Mouse (Mus musculus): ENCODE measurements around the gene Cpt1b.
A peak's percentile ranks its signal among the peaks of the same experiment; 100 is the strongest.

The Cpt1b gene

DNA sequence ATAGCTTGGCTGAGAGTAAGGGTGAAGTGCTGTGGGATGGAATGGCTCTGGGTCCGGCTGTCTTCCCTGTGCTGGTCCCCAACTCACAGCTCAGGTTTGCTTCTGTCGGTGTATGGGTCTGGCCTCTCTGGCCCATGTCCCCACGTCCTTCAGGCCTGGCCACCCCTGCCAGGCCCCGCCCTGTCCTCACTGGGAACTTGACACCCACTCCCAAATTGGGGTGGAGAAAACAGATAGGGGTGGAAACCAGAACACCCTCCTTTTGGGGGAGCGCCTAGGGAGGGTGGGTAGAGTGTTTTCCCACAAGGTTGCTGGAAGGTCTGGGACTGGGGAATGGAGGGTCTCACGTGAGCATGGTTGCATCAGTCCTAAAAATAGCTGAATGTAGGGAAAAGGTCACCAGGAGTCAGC lies at the start of gene Cpt1b:
Gene Cpt1b, minus strand, starts transcription at position 153 of the 411 bp plus-strand sequence.
- no peak for DNase-seq

DNA sequence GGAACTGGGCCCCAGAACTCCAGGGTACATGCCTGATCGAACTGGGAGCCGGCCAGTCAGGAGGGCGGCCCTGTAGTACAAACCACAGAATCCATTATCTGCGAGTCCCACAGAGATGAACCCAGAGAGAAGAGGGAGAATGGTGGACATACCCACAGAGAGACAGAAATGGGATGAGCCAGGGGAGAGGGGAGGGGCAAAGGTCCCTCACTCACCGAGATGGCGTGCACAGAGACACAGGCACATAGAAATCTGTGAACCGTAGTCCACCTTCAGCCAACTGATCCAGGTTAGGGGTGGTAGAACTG lies 49.6 kb upstream of the Cpt1b start:
- no peak for DNase-seq

DNA sequence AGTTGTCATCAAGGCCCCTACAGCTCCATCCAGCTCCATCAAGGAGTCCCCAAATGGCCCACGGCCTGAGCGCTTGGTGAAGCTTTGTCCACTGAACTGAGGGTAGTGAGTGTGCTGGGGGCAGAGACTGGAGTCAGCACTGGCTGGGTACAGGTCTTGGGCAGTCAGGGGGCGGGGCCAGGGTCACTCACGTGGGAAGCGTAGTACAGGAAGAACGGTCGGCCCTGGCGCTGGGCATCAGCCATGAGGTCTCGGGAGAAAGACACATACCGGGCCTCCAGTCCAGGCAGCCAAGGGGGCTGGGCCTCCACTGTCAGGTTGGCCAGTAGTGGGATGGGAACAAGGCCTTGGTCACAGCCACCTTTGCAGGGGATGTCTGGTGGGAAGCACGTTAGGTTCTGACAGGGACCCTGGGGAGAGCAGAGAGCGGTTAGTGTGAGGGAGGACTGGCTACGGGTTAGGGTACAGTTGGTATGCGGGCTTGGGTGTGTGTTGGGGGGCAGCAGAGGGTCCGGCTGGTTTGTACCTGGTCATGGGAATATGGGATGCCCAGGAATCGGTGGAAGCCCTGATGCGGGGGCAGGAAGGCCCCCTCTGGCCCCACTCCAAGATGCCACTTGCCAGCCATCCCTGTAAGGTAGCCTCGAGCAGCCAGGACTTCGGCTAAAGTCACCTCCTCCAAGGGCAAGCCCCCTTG lies 49.1 kb upstream of the Cpt1b start:
- no peak for DNase-seq

DNA sequence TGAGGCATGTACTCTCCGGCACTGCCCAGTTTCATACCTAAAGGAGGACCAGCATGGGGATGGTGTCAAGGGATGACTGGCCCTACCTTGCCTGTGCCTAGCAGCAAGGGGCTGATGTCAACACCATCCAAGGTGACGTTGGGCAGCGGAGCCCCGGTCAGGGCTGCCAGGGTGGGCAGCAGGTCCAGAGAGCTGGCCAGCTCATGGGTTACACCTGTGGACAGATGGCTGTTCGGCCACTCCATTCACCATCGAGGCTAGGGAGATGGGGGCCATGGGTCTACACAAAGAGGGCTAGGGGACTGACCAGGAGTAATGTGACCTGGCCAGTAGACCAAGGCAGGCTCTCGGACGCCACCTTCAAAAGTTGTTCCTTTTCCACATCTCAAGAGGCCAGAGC lies 48.3 kb upstream of the Cpt1b start:
- DNase-seq = no peak

DNA sequence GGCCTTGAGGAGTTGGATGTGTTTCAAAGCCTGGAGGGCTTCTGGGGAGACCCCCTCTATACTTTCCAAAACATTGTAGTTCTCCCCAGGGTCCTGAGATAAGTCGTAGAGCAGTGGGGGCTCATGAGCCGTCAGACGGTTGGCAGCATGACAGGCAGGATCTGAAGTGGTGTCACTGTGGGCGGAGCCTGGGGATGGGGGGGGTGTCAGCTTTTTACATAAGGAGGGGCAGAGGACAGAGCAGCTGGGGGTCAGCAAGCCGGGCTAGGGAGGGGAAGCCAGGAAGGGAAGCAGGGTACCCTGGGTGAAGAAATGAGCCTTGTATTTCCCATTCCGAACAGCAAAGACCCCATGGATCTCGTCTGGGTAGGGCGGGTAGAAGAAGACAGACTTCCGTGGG lies 47.7 kb upstream of the Cpt1b start:
- DNase-seq = no peak

DNA sequence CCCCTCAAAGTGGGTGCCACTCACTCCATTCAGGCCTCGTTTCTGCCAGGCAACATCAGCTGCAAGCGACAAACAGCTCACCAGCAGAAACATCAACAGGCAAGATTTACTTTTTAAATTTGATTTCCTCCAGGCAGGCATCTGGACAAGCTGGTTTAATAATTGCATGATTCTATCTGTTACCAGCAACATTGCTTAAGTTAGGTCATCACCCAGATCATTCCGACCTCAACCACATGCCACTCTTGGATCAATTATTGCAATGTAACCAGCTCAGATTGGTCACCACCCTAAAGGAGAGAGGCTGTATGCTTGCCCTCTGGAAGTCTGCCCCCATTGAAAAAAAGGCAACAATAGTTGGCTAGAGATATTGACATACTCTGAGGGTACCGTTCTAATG lies 45.8 kb upstream of the Cpt1b start:
- DNase-seq = no peak

DNA sequence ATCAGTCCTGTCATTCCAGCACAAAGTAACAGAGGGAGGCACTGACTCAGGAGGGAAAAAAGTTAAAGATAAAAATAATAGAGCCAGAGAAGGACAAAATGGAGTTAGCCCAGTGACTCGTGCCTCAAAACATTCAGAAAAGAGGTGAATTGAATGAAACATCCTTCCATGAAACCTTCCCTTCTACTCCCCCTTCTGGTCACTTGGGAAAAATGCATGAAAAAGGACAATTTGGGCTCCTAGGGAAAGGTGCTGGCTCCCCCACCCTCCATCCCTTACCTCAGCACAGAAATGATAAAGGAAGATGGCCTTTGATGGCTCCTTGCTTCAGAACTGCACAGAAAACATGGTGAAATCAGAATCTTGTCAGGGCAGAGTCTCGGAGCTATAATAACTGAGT lies 42.9 kb upstream of the Cpt1b start:
- DNase-seq = no peak

DNA sequence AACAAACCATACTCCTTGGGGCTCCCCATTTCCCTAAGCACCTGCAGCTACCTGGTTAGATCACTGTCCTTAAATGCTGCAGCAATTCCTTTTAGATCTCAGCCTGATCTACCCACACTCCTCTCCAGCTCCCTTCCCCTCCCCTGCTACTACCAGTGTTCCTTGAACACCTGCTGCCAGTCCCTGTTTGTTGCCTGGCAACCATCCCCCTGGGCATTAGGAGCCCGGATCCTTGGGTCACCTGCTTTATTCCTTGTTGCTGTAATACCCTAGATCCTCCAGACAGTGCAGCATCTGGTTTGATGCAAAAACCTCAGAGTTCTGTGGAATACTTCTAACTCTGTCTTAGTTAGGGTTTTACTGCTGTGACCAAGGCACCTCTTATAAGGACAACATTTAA lies 39.4 kb upstream of the Cpt1b start:
- DNase-seq = no peak

DNA sequence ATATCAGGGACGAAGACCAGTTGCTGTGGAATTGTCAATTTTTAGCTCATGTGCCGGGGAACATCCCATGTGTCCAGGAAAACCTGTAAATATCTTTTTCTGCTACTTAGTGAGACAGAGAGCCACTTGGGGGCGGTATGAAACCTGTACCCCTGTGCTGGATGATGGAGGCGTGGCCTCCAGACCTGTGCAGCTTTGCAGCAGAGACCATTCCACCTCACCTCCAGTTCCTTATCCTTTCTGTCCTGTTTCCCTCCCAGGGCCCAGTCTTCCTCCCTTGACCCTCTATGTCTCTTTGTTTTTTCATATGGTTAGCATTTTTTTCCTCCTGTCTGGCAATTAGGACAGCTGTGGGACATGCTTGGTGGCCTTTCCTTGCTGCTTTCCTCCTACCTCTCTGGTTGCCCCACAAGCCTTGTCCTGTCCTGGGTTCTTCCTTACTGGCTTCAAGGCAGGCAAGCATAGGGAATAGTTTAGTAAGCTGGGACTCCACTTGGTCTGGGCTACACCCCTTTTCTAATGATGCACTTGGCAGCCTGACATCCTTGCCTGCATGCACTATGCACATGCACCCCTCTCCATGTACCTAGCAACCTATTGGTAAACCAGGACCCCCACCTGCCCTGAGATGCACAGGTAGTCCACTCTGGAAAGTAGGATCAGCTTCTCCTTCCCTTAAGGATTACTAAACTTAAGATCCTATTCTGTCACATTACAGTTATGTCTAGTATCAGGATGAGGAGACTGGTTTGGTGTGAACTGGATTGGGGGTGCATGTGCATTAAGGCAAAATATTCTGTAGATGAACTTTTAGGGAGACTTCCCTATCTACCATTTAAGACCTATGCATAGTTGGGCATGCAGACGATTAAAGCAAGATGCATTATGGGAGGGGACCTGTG lies 37.9 kb upstream of the Cpt1b start:
- peak; percentile 26 for DNase-seq

DNA sequence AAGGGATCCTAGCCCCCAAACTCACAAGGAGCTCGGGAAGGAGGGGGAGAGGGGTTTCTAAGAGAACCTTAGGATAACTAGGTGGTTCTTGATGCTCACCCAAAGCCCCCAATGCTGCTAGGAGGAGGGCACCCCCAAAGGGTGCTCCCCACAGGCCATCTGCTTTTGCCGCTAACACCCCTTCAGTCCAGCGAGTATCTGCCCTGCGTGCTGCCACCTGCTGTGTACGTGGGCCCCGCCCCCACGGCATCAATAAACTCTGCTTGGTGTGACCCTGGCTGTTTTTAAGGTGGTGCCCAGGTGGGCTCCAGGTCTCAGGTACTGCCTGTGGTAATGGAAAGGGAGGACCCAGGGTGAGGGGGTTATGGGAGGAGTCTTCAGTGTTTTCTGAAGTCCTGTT lies 36.5 kb upstream of the Cpt1b start:
- no peak for DNase-seq

DNA sequence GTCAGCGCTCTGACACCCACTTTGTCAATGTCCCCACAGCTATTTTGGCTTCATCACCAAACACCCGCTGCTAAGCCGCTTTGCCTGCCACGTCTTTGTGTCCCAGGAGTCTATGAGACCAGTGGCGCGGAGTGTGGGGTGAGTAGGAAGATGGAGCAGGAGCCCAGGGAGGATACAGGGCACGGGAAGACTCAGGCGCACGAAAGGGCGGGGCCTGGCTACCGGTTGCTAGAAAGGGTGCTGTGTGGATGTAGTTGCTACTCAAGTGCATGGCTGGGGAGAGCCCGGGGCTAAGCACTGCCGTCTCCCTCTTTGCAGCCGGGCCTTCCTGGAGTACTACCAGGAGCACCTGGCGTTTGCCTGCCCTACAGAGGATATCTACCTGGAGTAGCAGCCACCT lies 35.7 kb upstream of the Cpt1b start:
- DNase-seq = no peak

DNA sequence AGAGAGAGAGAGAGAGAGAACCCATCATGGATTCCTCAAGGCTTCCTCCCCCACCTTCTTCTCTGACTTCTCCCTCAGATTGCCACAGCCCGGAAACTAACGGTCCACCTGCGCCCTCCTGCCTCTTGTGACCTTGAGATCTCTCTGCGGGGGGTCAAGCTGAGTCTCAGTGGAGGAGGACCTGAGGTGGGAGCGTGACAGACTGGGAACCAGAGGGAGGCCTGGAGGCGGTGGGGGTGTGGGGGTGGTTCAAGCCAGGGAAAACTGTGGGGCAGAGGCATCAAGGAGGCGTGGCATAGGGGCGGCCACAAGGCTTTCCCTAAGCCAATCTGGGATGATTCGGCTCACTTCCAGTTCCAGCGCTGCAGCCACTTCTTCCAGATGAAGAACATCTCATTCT lies 34.6 kb upstream of the Cpt1b start:
- DNase-seq = no peak

DNA sequence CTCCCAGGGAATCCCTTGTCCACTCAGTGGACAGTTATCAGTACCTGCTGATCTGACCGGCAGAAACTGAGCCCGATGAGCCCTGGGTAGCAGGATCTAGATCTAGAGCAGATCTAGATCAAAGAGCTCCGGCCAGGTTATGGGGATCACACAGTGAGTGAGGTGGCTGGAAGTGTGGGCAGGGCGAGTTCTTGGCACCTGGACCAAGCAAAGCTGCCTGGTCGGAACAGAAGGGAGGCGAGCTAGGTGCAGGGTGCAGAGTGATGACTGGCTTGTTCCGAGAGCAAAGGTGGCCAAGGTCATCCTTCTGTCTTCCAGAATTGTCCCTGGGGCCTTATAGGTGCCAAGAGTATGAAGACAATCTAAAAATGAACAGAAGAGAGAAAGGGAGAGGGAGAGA lies 34.2 kb upstream of the Cpt1b start:
- DNase-seq = no peak

DNA sequence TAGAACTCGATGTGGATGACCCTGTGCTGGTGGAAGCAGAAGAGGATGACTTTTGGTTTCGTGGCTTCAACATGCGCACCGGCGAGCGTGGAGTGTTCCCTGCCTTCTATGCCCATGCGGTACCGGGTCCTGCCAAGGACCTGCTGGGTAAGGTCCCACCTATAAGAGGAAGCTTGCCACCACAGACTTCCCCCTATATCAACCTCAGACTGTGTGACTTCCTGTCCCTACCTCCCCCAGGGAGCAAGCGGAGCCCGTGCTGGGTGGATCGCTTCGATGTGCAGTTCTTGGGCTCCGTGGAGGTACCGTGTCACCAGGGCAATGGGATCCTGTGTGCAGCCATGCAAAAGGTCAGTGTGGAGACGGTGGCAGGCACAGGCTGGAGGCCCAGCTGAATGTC lies 33.3 kb upstream of the Cpt1b start:
- no peak for DNase-seq

DNA sequence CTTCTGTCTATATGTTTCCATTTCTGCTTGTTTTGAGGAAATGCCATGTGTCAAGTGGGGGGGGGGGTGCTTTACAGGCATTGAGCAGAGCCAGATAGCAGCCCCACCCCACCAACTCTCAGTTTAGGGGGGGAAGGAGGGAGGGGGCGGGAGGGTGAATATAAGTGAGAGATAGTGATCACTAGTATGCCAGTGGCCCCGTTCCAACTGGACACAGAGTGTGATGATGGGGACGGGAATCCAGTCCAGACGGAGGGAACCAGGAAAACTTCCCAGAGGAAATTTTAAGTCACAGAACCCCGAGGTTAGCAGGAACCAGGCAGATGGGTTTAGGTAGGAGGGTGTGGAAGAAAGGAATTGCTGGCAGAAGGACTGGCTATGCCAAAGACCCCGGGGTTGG lies 30.0 kb upstream of the Cpt1b start:
- no peak for DNase-seq

DNA sequence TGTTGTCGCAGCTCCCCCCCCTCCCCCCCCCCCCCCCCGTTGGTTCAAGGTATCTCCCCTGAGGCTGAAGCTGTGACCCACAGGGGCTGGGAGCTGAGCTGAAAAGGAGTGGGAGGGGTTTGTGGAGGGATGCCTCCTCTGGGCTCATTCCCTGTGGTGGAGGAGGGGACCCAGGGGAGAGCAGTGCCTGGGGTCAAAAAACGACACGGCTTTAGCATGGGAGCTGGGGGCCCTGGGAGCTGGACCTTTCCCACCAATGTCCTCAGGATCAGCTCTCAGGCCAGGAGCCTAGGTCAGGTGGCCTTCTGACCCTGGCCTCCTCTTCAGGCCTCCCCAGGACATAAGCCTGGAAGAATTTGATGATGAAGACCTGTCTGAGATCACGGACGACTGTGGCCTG lies 29.2 kb upstream of the Cpt1b start:
- no peak for DNase-seq

DNA sequence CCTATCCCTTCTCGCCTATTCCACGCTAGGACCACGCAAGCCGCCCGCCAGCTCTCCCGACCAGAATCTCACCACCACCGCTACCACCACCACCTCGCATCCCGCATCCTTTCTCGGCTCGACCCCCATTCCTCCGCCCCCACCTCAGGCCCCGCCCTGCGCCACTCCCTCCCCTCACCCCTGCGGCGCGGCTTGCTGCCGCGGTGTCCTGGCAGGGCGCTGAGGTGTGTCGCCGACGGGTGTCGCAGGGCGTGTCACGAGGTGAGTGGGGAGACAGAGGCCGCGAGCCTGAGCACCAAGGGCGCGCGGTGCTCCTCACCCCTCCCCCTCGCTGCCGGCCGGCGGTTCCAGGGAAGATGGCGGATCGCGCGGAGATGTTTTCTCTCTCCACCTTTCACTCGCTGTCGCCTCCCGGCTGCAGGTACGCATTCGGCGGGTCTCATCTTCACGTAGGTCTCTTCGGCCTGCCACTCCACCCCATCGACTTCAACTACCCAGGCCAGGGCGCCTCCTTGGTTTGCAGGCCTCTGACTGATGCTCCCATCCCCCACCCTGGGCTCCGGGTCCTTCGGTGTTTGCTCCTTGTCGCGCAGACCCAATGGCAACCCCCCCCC lies 28.3 kb upstream of the Cpt1b start, which contains the start of gene Mapk8ip2:
Gene Mapk8ip2, plus strand, starts transcription at position 49 of the 614 bp plus-strand sequence.
- no peak for DNase-seq

DNA sequence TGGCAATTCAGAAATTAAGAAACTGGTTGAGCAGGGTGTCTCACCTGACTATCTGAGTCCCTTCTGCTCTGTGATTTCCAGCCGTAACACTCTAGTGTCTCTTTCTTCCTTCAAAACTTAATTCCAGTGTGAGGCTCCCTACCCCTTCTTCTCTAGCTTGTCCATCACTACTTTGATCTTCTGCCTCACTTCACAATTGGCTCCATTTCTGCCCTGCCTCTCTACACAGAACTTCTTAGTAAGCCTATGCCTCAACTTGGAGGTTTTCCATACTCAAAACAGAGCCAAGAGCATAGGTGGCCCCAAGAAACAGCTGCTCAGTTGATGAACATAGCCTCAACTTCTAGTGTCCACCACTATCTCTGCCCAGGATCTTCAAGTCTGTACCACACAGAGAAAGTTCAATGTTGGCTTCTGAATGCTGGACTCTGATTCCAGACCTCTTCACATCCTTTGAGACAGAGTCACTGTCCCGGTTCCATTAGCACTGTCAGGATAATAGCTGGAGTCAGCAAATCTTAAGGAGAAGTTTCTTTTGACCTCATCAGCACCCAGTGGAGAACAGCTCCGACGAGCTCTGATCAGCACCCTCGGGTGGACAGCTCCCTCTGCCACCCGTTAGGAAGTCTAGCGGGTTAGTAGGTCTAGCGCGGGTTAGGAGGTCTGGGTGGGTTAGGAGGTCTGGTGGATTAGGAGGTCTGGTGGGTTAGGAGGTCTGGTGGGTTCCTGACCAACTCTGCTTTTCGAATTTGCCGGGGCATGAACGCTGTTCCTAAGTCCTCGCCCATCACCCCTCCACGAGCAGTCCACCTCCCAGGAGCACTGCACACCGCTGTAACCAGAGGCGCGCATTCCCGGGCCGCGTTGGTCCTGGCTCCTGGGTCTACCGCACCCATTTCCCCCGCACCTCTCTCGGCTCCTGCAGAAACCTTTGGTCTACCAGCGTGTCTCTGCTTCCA lies 27.5 kb upstream of the Cpt1b start:
- peak; percentile 53 for DNase-seq

DNA sequence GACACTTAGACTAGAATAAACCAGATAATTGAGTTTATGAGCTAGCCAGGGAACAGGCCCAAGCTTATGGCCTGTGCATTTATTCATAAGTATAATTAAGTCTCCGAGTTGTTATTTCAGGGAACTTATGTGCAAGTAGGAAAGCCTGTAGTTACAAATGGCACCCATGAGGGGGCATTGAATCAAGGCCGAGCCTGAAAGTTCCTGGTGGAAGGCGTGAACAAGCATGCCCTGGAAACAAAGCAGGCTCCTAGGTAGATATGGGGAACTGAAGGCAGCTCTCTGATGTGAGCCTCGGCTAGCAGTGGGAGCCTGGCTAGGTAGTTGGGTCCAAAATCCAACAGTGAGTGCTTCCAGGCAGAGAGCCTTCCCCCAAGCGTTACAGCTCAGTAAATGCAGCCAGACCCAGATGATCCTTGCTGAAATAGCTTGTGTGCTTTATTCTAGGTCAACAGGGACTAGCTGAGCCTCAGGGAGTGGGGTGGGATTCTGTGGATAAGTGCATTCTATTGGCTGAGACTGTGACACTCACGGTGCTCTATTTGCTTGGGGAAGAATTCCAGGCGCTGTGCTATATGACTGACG lies 16.9 kb upstream of the Cpt1b start:
- DNase-seq = no peak

DNA sequence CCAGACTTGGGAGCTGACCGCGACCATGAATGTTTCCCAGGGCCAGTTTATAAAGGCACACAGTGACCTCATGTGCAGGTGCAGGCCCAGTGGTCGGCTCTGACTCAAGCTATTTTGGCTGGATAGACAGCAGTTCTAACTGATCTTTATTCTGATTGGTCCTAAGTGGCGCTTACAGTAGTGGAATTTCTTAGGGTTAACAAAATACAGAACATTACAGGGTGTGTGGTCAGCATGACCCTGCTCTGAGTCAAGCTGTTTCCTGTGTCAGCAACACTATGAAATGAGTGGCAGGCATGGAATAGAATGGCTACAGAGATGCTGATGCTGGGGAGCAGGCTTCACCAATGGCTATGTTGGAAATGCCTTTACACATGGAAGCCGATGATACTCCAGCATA lies 10.2 kb upstream of the Cpt1b start:
- DNase-seq = no peak

DNA sequence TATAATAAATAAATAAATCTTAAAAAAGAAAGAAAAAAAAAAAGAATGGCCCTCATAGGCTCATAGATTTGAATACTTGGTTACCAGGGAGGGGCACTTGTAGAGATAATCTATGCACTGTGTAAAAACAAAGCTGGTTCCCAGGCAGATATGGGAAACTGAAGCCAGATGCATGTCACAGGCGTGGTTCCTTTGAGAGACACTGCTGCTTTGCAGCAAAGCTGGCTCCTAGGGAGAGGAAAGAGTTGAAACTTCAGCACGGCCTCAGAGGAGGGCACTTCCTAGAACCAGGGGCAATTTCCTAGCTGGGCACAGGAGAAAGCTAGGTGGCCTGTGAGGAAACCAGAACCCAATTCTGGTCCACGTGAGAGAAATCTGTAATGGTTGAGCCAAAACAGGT lies 8.5 kb upstream of the Cpt1b start:
- DNase-seq = no peak

DNA sequence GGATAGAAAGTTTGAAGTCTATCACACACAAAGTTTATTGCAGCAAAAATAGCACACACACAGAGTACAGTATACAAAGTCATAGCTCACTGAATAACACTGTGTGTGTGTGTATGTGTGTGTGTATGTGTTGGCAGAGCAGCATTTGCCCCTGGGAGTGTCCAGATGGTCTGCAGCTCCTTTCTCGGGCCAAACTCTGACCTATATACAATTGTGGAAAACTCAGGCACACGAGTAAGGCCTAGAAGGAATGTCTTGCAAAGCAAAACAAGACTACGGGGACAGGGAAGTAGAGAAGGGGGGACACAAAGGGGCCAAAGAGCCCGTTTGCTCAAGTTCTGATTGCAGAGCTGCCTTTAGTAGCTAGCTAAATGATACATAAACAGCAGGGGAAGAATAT lies 7.3 kb upstream of the Cpt1b start:
- DNase-seq = no peak

DNA sequence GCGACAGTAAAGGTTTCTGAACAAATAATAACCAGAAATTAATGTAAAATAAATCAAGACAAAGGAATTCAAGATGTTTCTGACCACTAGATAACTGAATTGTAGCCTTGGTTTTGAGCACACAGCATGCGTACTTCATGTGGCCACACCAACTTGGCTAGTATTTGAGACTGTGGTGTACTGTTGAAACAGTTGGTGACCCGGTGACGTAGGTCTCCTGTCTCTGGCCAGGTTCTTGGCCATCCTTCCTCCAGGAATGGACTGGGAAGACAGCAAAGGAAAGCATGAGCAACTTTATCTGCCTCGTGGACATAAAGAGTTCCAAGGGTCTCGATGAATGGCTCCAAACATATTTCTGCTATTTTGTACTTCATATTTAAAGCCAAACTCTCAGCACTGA lies 6.1 kb upstream of the Cpt1b start:
- no peak for DNase-seq
